Mouse (Mus musculus) lung, adult 2 months (tissue): ENCODE results near the gene Faah.

Source experiments
- CTCF ChIP-seq: fragments of 200-500 bp; IDR thresholded peaks from 2 replicates; pipeline ENCODE4 v1.5.1; 2011; ENCODE audit warnings: mild to moderate bottlenecking, low read length, control low read depth; ENCODE audit not compliant: insufficient read depth
- POLR2A ChIP-seq: fragments of 200-500 bp; IDR thresholded peaks from 2 replicates; pipeline ENCODE4 v1.6.1; 2011; ENCODE audit warnings: low read depth, mild to moderate bottlenecking, control low read depth, low read length, borderline replicate concordance; ENCODE audit errors: extremely low read depth

- TF ChIP-seq CTCF: no peak
- no peak; the same call in none of the 2 replicates for TF ChIP-seq POLR2A
Measured at GRCm38 (mm10) chr4:116053399-116053961, 35.8 kb upstream of the Faah start, which contains the start of gene Nsun4.
